Mouse (Mus musculus) testis, adult 2 months (tissue): ENCODE measurements around the gene Ubfd1.

Experiments
- CTCF ChIP-seq: fragments of 200-500 bp; IDR thresholded peaks from 2 replicates; pipeline ENCODE4 v1.5.1; 2012; ENCODE audit warnings: low read depth, mild to moderate bottlenecking, inconsistent platforms, low read length, moderate library complexity; ENCODE audit not compliant: control insufficient read depth, insufficient read depth, insufficient replicate concordance
- POLR2A ChIP-seq: fragments of 200-500 bp; IDR thresholded peaks from 2 replicates; pipeline ENCODE4 v1.6.1; 2012; ENCODE audit warnings: low read depth, mild to moderate bottlenecking, inconsistent platforms, low read length, moderate library complexity; ENCODE audit not compliant: control insufficient read depth

DNA sequence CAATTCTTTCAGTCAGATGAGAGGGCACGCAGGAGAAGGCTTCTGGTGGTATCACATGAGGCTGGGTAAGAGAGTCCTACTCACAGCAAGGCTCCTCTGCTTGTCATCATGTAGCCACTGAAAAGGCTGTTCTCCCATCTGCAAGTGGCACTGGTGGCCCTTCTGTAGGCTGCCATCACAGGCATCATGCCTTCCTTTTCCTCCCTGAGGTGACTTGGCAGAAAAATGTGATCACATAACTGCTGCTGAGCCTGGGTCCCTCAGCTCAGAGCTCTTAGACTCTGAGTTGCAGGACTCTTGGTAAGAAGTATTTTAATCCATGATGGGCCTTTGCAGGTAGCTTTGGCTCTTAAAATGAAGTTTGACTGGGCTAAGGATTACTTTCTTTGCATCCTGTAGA, 14.1 kb downstream of the Ubfd1 start:
- TF ChIP-seq CTCF, result no peak
- no peak for TF ChIP-seq POLR2A
